Mouse (Mus musculus) embryonic stem cell, embryonic (primary cell): ENCODE data around the gene Gm28043.

Experiments used
- CTCF ChIA-PET, 4 experiments: fragments of 300-600 bp in 2 of 4; fragments of 350-600 bp in 2 of 4; sonication (Branson Sonifier 250); formaldehyde crosslinking; loops; one replicate each; lab custom pipeline; 2022; ENCODE audit warnings: inconsistent platforms in 2 of 4; lab: Charles Lee
- POLR2A ChIA-PET, 4 experiments: fragments of 300-600 bp in 2 of 4; fragments of 350-600 bp in 2 of 4; sonication (Branson Sonifier 250); formaldehyde crosslinking; loops; one replicate each; lab custom pipeline; 2022; ENCODE audit warnings: antibody characterized with exemption in 4 of 4, inconsistent platforms in 1 of 4; lab: Charles Lee

Gm28043 gene

DNA sequence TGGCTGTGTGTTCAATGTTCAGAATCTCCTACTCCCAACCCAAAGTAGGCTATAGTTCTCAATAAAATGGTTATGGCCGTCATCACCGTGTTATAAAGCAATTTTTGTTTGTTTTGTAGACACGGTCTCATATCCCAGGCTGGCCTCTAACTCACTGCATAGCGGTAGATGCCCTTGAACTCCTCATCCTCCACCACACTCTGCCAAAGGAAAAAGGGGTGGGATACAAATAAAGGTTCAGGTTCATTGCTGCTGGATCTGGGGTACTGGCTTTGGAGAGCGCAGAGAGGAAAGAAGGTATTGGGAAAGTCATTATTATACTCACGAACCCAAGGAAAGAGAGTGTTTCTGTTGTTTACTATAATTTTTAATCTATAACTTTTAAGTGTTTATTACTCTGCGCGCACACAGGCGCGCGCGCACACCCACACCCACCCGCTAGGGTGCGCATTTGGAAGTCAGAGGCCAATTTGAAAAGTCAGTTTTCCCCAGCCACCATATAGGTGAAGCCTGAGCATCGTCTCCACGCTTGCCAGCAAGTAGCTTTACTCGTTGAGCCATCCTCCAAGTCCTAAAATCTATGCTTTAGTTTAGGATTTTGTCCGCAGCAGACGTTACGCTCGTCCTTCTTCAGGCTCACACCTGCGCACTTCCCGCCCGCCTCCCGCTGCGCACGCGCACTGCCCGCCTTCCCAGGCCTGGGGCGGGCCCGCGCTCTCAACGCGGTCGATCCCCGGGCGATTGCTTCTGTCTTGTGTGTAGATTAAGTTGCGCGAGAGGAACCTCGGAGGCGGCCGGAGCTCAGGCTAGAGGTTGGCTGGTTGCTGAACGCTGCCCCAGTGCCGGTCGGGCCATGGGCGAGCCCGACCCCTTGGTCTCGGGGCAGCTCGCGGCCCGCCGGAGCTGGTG, at the start of gene Gm28043, which contains the start of gene Rnf8:
Gene Gm28043 (plus strand): TSS at position 762 of the 909 bp plus-strand sequence.
Gene Rnf8 (plus strand): TSS at position 676 of the 909 bp plus-strand sequence.
- ChIA-PET POLR2A (interaction anchor here (0.7 to 6.7 kb wide), 27 partner anchors 8 to 346 kb away, joined by 3 to 99 read pairs (median 5); partner anchors contain the start of genes BC004004 (in 1 of the 4) and Cmtr1 (in 1 of the 4)), CTCF (interaction anchor here in 3 of 4 experiments (0.6 to 2.3 kb wide), 13 partner anchors 9 to 1850 kb away, joined by 3 to 11 read pairs (median 3); no protein-coding TSS in a partner anchor)

DNA sequence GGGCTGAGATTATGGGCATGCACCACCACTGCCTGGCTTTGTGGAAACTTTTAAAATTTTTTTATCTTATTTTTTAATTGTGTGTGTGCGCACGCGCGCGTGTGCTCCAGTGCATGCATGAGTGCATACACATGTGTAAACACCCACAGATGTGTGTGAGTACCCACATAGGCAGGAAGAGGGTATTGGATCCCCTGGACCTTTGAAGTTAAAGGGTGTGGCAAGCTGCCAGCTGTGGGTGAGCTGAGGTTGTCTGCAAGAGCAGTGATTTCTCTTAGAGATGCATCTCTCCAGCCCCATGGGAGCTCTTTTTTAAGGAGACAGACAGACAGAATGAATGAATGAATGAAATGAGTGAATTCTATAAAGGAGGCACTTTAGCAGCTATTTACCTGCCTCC, 49.2 kb upstream of the Gm28043 start:
- CTCF ChIA-PET, result interaction anchor here in 2 of 4 experiments (0.8 to 1.5 kb wide), 2 partner anchors 38 to 347 kb away, joined by 3 read pairs; no protein-coding TSS in a partner anchor
- POLR2A ChIA-PET, result interaction anchor here in 1 of 4 experiments (0.8 kb wide), 1 partner anchor 16 kb away, joined by 3 read pairs; no protein-coding TSS in a partner anchor

DNA sequence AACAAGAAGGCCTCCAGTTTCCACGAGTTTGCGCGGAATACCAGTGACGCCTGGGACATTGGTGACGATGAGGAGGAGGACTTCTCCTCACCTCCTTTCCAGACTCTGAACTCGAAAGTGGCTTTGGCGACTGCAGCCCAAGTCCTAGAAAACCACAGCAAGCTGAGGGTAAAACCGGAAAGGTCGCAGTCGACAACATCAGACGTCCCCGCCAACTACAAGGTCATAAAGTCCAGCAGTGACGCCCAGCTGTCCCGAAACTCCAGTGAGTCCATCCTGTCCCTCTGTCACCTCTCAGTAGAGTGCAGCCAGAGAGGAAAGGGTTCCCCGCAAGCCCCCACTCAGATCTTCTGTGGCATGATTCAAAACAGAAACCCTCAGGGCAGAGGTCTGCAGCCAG, 46.2 kb upstream of the Gm28043 start:
- CTCF ChIA-PET, result interaction anchor here in 1 of 4 experiments (1.3 kb wide), 1 partner anchor 16 kb away, joined by 3 read pairs; no protein-coding TSS in a partner anchor
- POLR2A ChIA-PET, result interaction anchor here in 2 of 4 experiments (0.7 to 1.6 kb wide), 5 partner anchors 9 to 552 kb away, joined by 3 to 5 read pairs (median 3); no protein-coding TSS in a partner anchor

DNA sequence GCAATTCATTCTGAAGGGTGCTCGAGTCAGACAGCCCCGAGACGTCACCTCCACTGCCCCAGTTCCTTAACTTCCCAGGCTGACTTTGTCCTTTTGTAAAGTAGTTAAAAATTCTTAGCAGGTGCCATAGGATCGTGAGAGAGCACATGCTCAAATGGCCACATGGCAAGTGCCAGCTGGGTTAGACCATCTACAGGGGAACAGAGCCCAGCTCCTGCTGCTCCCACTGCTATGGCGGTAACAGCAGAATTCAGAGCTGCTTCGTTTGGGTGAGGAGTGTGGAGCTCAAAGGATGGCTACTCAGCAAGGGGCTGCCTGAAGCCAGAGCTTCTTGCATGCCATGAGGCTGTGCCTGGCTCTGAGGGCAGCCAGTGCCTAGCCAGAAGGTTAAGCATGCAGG, 44.8 kb upstream of the Gm28043 start:
- ChIA-PET CTCF (interaction anchor here in 2 of 4 experiments (0.6 to 0.9 kb wide), 2 partner anchors 9 to 44 kb away, joined by 3 to 6 read pairs; no protein-coding TSS in a partner anchor), POLR2A (interaction anchor here in 2 of 4 experiments (0.5 to 1.6 kb wide), 11 partner anchors 11 to 441 kb away, joined by 3 to 5 read pairs (median 3); partner anchors contain the start of genes Gm17657 (in 1 of the 2) and Tbc1d22b (in 1 of the 2))

DNA sequence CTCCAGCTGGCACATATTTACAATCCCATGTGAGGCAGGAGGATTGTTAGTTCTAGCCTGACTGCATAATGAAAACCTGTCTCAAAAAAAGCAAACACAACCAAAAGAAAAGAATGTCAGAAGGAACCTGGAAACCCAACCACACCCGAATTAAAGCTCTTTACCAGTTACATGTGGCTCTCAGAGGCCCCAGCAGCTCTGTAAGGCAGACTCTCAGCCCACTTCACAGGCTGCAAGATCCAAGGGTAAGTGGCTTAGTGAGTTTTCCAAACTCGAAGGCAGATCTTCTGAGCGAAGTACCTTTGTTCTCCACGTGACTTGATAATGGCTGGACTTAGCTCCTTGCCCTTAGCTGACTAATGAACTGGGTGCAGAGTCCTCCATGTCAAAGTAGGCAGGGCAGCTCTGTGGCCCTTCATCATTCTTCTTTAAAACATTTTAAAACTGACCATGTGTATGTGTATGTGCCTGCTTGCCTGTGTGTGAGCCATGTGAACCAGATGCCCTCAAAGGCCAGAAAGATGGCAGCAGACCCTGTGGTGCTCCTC, 35.0 kb upstream of the Gm28043 start:
- ChIA-PET POLR2A (interaction anchor here in 2 of 4 experiments (0.5 to 0.9 kb wide), 2 partner anchors 14 to 75 kb away, joined by 3 to 6 read pairs; no protein-coding TSS in a partner anchor), CTCF (no interaction called here)

DNA sequence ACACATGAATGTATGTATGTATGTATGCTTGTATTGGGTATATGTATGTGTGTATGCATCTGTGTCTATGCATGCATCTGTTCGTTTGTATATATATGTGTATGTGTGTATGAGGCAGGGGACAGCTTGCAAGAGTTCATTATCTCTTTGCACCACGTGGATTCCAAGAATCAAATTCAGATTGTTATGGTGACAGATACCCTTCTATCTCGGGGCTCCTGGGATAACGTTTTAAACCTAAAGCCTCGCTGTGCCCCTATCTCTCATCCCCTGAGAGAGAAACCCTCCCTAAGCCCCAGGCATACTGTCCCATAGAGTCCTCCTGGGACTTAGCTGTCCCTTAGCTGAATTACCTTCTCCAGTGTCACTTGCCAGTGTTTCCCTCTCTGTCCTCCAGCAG, 31.1 kb upstream of the Gm28043 start:
- ChIA-PET CTCF (no interaction called here), POLR2A (interaction anchor here in 1 of 4 experiments (1.1 kb wide), 1 partner anchor 10 kb away, joined by 3 read pairs; no protein-coding TSS in a partner anchor)

DNA sequence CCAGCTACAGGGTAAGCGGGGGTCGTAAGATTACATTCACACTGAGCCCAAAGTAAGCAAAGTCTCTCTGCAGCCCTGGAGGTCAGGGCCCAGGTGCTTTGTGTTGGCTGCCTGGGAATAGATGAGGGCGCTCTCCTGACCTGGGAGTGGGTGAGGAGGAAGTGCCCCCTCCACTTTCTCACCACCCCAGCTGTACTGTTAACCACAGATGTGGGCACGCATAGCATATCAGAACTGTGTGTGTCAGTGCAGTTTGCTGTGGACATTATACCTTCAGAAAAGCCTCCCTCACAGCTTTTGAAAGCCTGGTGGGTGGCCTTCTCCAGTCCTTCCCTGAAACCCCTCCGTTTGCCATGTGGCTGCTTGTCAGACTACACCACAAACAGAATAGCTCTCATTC, 30.4 kb upstream of the Gm28043 start:
- POLR2A ChIA-PET, result interaction anchor here in 2 of 4 experiments (0.9 to 1.6 kb wide), 3 partner anchors 10 to 12 kb away, joined by 3 to 5 read pairs (median 4); no protein-coding TSS in a partner anchor

DNA sequence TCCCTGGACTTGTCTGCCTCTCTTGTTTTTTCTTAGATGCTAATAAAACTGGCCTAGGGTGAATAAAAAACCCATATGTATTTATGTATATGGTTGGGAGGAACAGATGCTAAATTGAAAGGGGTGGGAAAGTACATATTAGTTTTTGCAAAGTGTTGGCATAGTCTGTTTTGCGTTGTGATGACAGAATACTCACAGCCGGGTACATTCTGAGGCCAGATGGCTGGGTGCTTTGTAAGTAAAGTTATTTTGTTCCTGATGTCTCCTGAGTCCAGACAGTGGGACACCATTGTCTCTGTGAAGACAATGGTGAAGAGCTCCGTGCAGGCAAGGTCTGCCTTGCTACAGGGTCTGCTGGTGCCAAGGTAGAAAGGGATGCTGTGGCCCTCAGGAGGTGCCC, 29.9 kb upstream of the Gm28043 start:
- POLR2A ChIA-PET, result interaction anchor here in 2 of 4 experiments (0.9 to 1.6 kb wide), 3 partner anchors 9 to 11 kb away, joined by 3 to 5 read pairs (median 4); no protein-coding TSS in a partner anchor
- CTCF ChIA-PET, result interaction anchor here in 2 of 4 experiments (0.7 to 0.9 kb wide), 2 partner anchors 17 to 19 kb away, joined by 3 read pairs; no protein-coding TSS in a partner anchor

More for the DNA sequence above, 30.4 kb upstream of the Gm28043 start:
- CTCF ChIA-PET, result interaction anchor here in 2 of 4 experiments (0.7 to 0.9 kb wide), 2 partner anchors 16 to 19 kb away, joined by 3 read pairs; no protein-coding TSS in a partner anchor

DNA sequence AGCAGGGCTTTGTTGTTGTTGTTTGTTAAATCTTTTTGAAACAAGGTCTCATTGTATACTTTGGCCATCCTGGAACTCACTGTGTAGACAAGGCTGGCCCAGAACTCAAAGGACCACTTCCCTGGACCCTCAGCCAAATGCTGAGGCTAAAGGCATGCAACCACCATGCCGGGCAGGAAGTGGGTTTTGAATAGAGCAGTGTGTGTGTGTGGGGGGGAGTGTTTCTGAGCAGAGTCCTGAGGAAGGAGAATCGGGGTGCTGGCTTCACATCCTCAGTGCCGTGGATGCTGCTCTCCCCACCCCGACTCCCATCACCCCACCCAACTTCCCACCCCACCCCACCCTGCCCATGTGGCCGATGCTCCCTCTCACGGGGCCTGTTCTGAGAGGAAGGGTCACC, 29.2 kb upstream of the Gm28043 start:
- CTCF ChIA-PET, result interaction anchor here in 2 of 4 experiments (0.5 to 0.9 kb wide), 2 partner anchors 18 to 219 kb away, joined by 3 read pairs; no protein-coding TSS in a partner anchor
- POLR2A ChIA-PET, result interaction anchor here in 2 of 4 experiments (0.9 to 1.7 kb wide), 4 partner anchors 8 to 23 kb away, joined by 3 to 5 read pairs (median 4); no protein-coding TSS in a partner anchor

DNA sequence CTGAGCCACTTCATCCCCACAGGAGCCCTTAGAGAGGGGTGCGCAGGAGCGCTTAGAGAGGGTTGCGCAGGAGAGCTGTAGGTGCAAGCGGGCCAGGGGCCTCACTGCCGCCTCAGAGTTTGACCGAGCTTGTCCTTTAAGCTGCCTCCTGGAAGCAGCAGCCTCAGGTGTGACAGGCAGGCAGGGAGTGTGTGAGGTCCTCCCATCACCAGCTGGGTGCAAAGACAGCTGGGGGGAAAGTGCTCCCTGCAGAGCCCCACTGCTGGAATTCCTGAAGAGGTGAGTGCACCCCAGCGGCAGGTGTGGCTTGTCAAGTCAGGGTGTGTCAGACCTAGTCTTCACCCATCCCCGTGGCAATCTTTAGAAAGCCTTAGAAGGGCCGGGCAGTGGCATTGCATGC, 27.8 kb upstream of the Gm28043 start:
- CTCF ChIA-PET, result interaction anchor here in 3 of 4 experiments (0.6 to 1.6 kb wide), 5 partner anchors 16 to 616 kb away, joined by 3 to 4 read pairs (median 3); no protein-coding TSS in a partner anchor
- POLR2A ChIA-PET, result interaction anchor here in 2 of 4 experiments (1.0 to 1.7 kb wide), 8 partner anchors 9 to 416 kb away, joined by 3 to 5 read pairs (median 4); no protein-coding TSS in a partner anchor

DNA sequence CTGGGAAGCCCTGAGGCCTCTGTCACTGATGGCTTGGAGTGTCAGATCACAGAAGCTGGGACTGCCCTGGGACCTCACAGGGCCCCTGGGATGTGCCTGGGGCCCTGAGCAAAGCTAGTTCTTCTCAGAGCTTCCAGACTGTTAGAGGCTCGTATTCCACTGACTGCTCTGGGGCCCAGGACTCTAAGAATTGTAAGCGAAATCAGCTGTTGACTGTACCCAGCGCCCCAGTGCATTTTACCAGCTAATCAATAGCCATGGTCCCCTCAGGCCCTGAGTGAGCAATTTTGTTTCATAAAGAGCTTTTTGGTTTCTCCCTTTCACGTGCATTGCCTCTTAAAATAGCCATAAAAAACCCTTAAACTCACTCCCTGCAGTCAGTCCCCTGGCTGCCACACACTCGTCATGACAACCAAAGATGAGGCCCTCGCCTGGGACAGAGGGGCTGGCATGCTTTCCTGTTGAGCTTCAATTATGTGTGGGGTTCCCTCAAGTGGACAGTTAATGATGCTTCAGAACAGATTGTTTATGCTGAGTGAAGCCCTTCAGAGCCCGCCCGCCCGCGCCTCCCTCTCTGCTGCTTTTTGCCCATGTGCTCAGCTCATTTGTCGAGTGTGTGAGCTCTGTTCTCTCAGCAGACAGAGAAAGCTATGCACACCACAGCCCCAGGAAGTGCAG, 25.3 kb upstream of the Gm28043 start:
- ChIA-PET CTCF (interaction anchor here in 3 of 4 experiments (0.6 to 2.0 kb wide), 7 partner anchors 14 to 134 kb away, joined by 3 to 7 read pairs (median 3); no protein-coding TSS in a partner anchor), POLR2A (interaction anchor here (0.5 to 1.3 kb wide), 6 partner anchors 12 to 878 kb away, joined by 3 to 4 read pairs (median 3); no protein-coding TSS in a partner anchor)

DNA sequence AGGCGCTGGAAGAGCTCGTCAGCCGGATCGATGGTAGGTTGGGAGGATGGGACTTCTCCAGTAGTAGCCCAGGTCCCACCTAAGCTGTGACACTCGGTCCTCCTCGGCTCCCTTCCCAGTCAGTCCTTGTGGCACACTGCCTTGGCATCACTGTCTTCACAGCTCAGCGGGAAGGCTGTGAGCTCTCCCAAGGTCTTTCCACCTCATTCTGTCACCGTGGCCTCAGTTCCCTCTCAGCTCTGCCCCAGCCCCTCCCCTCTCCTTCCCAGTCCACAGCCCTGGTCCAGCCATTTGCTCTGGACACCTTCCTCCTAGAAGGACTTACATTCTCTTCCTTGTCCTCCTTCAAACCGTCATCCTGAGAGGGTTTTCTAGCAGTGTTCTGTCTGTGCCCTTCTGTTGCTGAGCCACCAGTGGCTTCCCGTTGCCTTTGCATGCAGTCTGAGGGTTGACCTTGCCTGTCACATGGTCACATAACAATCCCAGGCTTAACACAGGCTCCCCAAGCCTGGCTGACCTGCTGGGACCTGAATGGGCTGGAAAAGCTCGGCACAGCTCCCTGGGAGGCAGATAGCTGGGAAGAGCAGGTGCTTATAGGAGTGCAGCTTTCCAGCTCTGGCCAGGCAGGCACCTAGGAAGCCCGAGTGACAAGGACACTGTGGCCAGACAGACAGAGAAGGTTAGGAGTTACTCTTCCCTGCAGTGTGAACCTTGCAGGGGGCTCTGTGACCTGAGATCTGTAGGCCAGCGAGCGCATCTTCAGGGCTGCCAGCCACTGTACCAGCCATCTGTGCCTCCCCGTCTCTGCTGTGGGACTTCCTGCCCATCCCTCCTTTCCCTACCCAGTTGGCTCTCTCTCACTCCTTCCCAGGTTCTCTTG, 18.5 kb upstream of the Gm28043 start:
- CTCF ChIA-PET, result interaction anchor here in 2 of 4 experiments (0.6 to 2.0 kb wide), 5 partner anchors 12 to 70 kb away, joined by 3 to 9 read pairs (median 5); partner anchors contain the start of genes Gm28043 (in 1 of the 2) and Rnf8 (in 1 of the 2)

DNA sequence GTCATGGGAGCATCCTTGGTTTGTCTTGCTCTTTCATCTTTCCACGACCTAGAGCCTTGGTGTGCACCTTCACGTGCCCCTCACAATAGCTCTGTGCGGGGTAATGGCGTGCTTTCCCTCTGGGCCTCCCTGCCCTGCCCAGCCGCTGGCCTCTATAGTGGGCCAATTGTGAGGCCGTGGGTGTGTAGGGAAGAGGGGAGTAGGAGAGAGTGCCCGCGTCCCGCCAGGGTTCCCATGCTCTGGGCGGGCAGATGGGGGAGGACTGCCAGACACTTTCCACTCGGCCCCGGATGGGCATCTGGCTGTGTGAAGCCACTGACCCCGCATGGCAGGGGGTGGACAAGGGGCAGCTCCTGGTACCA, 17.9 kb upstream of the Gm28043 start:
- CTCF ChIA-PET, result interaction anchor here in 1 of 4 experiments (0.6 to 2.0 kb wide), 4 partner anchors 11 to 71 kb away, joined by 3 to 9 read pairs (median 6); partner anchors contain the start of genes Gm28043 and Rnf8
- POLR2A ChIA-PET, result interaction anchor here (0.6 to 1.7 kb wide), 8 partner anchors 10 to 442 kb away, joined by 3 to 4 read pairs (median 3); no protein-coding TSS in a partner anchor

More for the DNA sequence above, 18.5 kb upstream of the Gm28043 start:
- POLR2A ChIA-PET, result interaction anchor here (0.5 to 1.7 kb wide), 17 partner anchors 9 to 442 kb away, joined by 3 to 6 read pairs (median 3); no protein-coding TSS in a partner anchor

DNA sequence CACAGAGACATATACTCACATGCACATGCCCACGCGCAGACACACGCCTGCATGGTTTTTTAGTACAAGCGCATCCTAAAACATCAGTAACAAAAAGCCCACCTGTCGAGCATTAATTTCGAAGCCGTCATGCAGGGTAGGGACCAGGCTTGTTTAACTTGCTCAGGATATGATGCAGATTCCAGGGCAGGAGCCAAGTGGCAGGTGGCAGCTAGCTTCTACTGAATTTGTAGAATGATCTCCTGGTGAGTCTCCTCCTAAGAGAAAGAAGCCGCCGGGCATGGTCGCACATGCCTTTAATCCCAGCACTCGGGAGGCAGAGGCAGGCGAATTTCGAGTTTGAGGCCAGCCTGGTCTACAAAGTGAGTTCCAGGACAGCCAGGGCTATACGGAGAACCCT, 15.6 kb upstream of the Gm28043 start:
- POLR2A ChIA-PET, result interaction anchor here in 1 of 4 experiments (0.8 to 1.8 kb wide), 2 partner anchors 13 to 17 kb away, joined by 3 to 4 read pairs; no protein-coding TSS in a partner anchor
- CTCF ChIA-PET, result no interaction called here

DNA sequence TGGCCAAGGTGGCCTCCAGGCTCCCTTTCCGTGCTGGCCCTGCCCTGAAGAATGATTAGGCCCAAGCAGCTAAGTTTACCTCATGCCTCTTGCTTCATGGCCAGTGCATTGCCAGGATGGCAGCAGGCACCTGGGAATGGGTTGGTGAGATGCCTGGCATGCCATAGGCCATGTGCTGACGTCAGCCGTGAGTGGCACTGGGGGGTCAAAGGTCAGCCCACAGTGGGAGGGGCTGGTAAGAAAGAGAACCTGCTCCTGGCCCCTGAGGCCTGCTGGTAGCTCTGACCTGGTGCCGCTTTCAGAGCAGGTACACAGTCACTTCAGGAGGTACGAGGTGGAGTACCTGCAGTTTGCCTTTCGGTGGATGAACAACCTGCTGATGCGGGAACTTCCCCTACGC, 15.1 kb upstream of the Gm28043 start:
- ChIA-PET POLR2A (interaction anchor here in 1 of 4 experiments (0.8 to 1.8 kb wide), 2 partner anchors 12 to 17 kb away, joined by 3 to 4 read pairs; no protein-coding TSS in a partner anchor), CTCF (no interaction called here)
